Mouse (Mus musculus) Patski (cell line): ENCODE measurements at regions not wholly inside any gene's neighbourhood (a gene's known extent, or its start where the extent isn't known, plus 50 kb on each side); places are given as distances from the start of the nearest gene placed in this dataset.

Source experiments
- ATAC-seq: fragments of 100-300 bp; one replicate; pipeline ENCODE4 v1.8.0; 2021
- CTCF ChIA-PET: fragments of 350-600 bp; sonication (Branson Sonifier 250); formaldehyde crosslinking; loops from one replicate; lab custom pipeline; 2022; ENCODE audit warnings: inconsistent platforms; lab: Charles Lee
- POLR2A ChIA-PET: fragments of 350-600 bp; sonication (Branson Sonifier 250); formaldehyde crosslinking; loops from one replicate; lab custom pipeline; 2022; ENCODE audit warnings: antibody characterized with exemption, inconsistent platforms; lab: Charles Lee
- DNase-seq: peaks from one replicate; pipeline ENCODE4 v3.0.0-alpha.2; 2011; ENCODE audit warnings: low read depth, low spot score
- H3K27me3 ChIP-seq: fragments of 371-371 bp; one replicate; pipeline ENCODE4 v1.5.1; 2021
- CTCF ChIP-seq: fragments of 100-300 bp; IDR thresholded peaks from one replicate; pipeline ENCODE4 v1.5.1; 2021
- in situ Hi-C: fragments of 300-500 bp; cut with MboI; formaldehyde crosslinking; loops from 3 replicates; pipeline ENCODE4 v1.11.1; 2018; ENCODE audit warnings: low pct_unique_long_range_greater_than_20kb, mixed read lengths

- ATAC-seq = no peak
- ChIA-PET POLR2A (no interaction called here), CTCF (no interaction called here)
- peaks cover 12% of the 10 kb centered on the region for H3K27me3 ChIP-seq
- no peak for DNase-seq
- TF ChIP-seq CTCF = no peak
- in situ Hi-C loops = no loop called here
Observed at GRCm38 (mm10) chr9:32929331-32929730, 293.3 kb downstream of the Ets1 start.

- peaks cover 12% of the 10 kb centered on the region for H3K27me3 ChIP-seq
- POLR2A ChIA-PET = no interaction called here
- in situ Hi-C loops = no loop called here
- no peak for ATAC-seq
- CTCF ChIA-PET = no interaction called here
- no peak for DNase-seq
- TF ChIP-seq CTCF = no peak
Observed at GRCm38 (mm10) chr9:32929826-32930225, 293.8 kb downstream of the Ets1 start.

GRCm38 (mm10) chr9:32931266-32932005, 295.4 kb downstream of the Ets1 start:
- POLR2A ChIA-PET = no interaction called here
- CTCF ChIA-PET = no interaction called here
- no peak for ATAC-seq
- TF ChIP-seq CTCF = no peak
- in situ Hi-C loops = no loop called here
- no peak for DNase-seq
- H3K27me3 ChIP-seq = peaks cover 4% of the 10 kb centered on the region

- no peak for TF ChIP-seq CTCF
- ChIA-PET POLR2A (no interaction called here), CTCF (interaction anchor here (1.3 kb wide), 1 partner anchor 12 kb away, joined by 3 read pairs; no protein-coding TSS in a partner anchor)
- ATAC-seq (no peak), DNase-seq (no peak)
- in situ Hi-C loops = no loop called here
- peaks cover 4% of the 10 kb centered on the region for H3K27me3 ChIP-seq
Observed at GRCm38 (mm10) chr9:32933237-32934071, 297.4 kb downstream of the Ets1 start.

GRCm38 (mm10) chr9:32934436-32934835, 298.4 kb downstream of the Ets1 start:
- no peak for DNase-seq
- ChIA-PET POLR2A (interaction anchor here (1.0 kb wide), 1 partner anchor 111 kb away, joined by 3 read pairs; no protein-coding TSS in a partner anchor), CTCF (interaction anchor here (1.3 kb wide), 1 partner anchor 11 kb away, joined by 3 read pairs; no protein-coding TSS in a partner anchor)
- no peak for TF ChIP-seq CTCF
- no peak for ATAC-seq
- in situ Hi-C loops = no loop called here
- peaks cover 10% of the 10 kb centered on the region for H3K27me3 ChIP-seq

GRCm38 (mm10) chr9:32936462-32936861, 300.4 kb downstream of the Ets1 start:
- ChIA-PET CTCF (no interaction called here), POLR2A (no interaction called here)
- TF ChIP-seq CTCF = no peak
- ATAC-seq (no peak), DNase-seq (no peak)
- in situ Hi-C loops = no loop called here
- peaks cover 6% of the 10 kb centered on the region for H3K27me3 ChIP-seq

GRCm38 (mm10) chr9:32937391-32937790, 301.4 kb downstream of the Ets1 start:
- no peak for ATAC-seq
- in situ Hi-C loops = no loop called here
- POLR2A ChIA-PET = no interaction called here
- no peak for DNase-seq
- H3K27me3 ChIP-seq = peaks cover 6% of the 10 kb centered on the region
- CTCF ChIA-PET = no interaction called here
- TF ChIP-seq CTCF = no peak

GRCm38 (mm10) chr9:32938857-32939256, 302.8 kb downstream of the Ets1 start:
- CTCF ChIA-PET = interaction anchor here (2.2 kb wide), 1 partner anchor 347 kb away, joined by 9 read pairs; no protein-coding TSS in a partner anchor
- POLR2A ChIA-PET = no interaction called here
- ATAC-seq = no peak

GRCm38 (mm10) chr9:32939626-32940025, 303.6 kb downstream of the Ets1 start:
- CTCF ChIA-PET = interaction anchor here (1.0 to 2.8 kb wide), 5 partner anchors 242 to 354 kb away, joined by 3 to 17 read pairs (median 5); no protein-coding TSS in a partner anchor
- POLR2A ChIA-PET = no interaction called here
- no peak for DNase-seq
- peaks cover 6% of the 10 kb centered on the region for H3K27me3 ChIP-seq
- ATAC-seq = no peak
- in situ Hi-C loops = loop anchor here (5.0 to 10.0 kb wide), 5 partner anchors 205 to 535 kb away; no protein-coding TSS in a partner anchor
- TF ChIP-seq CTCF = no peak

More at GRCm38 (mm10) chr9:32938857-32939256, 302.8 kb downstream of the Ets1 start:
- no peak for TF ChIP-seq CTCF
- in situ Hi-C loops = no loop called here
- H3K27me3 ChIP-seq = peaks cover 6% of the 10 kb centered on the region
- no peak for DNase-seq

GRCm38 (mm10) chr9:32940111-32940813, 304.2 kb downstream of the Ets1 start:
- ATAC-seq (no peak), DNase-seq (peak; percentile 41)
- in situ Hi-C loops = loop anchor here (5.0 to 10.0 kb wide), 5 partner anchors 205 to 535 kb away; no protein-coding TSS in a partner anchor
- CTCF ChIA-PET = interaction anchor here (1.0 to 2.8 kb wide), 5 partner anchors 243 to 354 kb away, joined by 3 to 17 read pairs (median 5); no protein-coding TSS in a partner anchor
- peaks cover 6% of the 10 kb centered on the region for H3K27me3 ChIP-seq
- POLR2A ChIA-PET = no interaction called here
- TF ChIP-seq CTCF = peak; percentile 89
